Mouse (Mus musculus): ENCODE measurements around the gene Snx30. TPM values are rescaled to one million over a fixed set of nuclear protein-coding genes. Genes with fewer than 3 reads are reported as not detected.

Snx30 gene
- polyA plus RNA-seq, 1 experiment from 2014 or later = 19.1 TPM

- 76% methylated on average over 6 of the region's 6 CpGs for WGBS
- H3K9ac ChIP-seq (ENCODE audit: low read depth, low read length) = no peak overlapping the region
- H3K4me1 ChIP-seq (replicated peaks; ENCODE audit: control insufficient read depth, insufficient read depth, low read length) = no peaks in the 10 kb centered on the region
Observed at GRCm38 (mm10) chr4:59863869-59864268, 58.2 kb downstream of the Snx30 start.

GRCm38 (mm10) chr4:59868086-59868485 is 62.4 kb downstream of the Snx30 start:
- H3K4me2 ChIP-seq (replicated peaks; ENCODE audit: low read depth, low read length) = no peak overlapping the region
- H3K36me3 ChIP-seq (ENCODE audit: control insufficient read depth, insufficient read depth, low read length) = no peaks in the 10 kb centered on the region
- no peak overlapping the region for H3K9ac ChIP-seq (ENCODE audit: low read depth, low read length)
- no peaks in the 10 kb centered on the region for H3K4me1 ChIP-seq (replicated peaks; ENCODE audit: control insufficient read depth, insufficient read depth, low read length)
- ATAC-seq (ENCODE audit: low FRiP score) (no peak), DNase-seq (ENCODE audit: low spot score) (no peak)
- no peaks in the 10 kb centered on the region for H3K27me3 ChIP-seq (ENCODE audit: control insufficient read depth, insufficient read depth, low read length)
- no peak overlapping the region for H3K27ac ChIP-seq (ENCODE audit: low read depth, low read length)
- 88% methylated on average over 11 of the region's 11 CpGs for WGBS
- H3K9me3 ChIP-seq (ENCODE audit: control insufficient read depth, low read length) = no peaks in the 10 kb centered on the region
- no peak overlapping the region for H3K4me3 ChIP-seq (ENCODE audit: low read depth, low read length)

More at GRCm38 (mm10) chr4:59863869-59864268, 58.2 kb downstream of the Snx30 start:
- Histone ChIP-seq H3K27ac (ENCODE audit: low read depth, low read length) (no peak overlapping the region), H3K27me3 (ENCODE audit: control insufficient read depth, insufficient read depth, low read length) (no peaks in the 10 kb centered on the region), H3K4me2 (replicated peaks; ENCODE audit: low read depth, low read length) (no peak overlapping the region), H3K36me3 (ENCODE audit: control insufficient read depth, insufficient read depth, low read length) (no peaks in the 10 kb centered on the region), H3K9me3 (ENCODE audit: control insufficient read depth, low read length) (no peaks in the 10 kb centered on the region), H3K4me3 (ENCODE audit: low read depth, low read length) (no peak overlapping the region)
- DNase-seq (ENCODE audit: low spot score) (no peak), ATAC-seq (ENCODE audit: low FRiP score) (no peak)

GRCm38 (mm10) chr4:59869488-59870057 is 63.9 kb downstream of the Snx30 start:
- H3K4me1 ChIP-seq (replicated peaks; ENCODE audit: control insufficient read depth, insufficient read depth, low read length) = no peaks in the 10 kb centered on the region
- H3K9ac ChIP-seq (ENCODE audit: low read depth, low read length) = no peak overlapping the region
- ATAC-seq (ENCODE audit: low FRiP score) (no peak), DNase-seq (ENCODE audit: low spot score) (no peak)
- no peak overlapping the region for H3K27ac ChIP-seq (ENCODE audit: low read depth, low read length)
- no peaks in the 10 kb centered on the region for H3K9me3 ChIP-seq (ENCODE audit: control insufficient read depth, low read length)
- WGBS = 90% methylated on average over 6 of the region's 6 CpGs
- no peak overlapping the region for H3K4me3 ChIP-seq (ENCODE audit: low read depth, low read length)
- no peaks in the 10 kb centered on the region for H3K27me3 ChIP-seq (ENCODE audit: control insufficient read depth, insufficient read depth, low read length)
- H3K36me3 ChIP-seq (ENCODE audit: control insufficient read depth, insufficient read depth, low read length) = no peaks in the 10 kb centered on the region
- H3K4me2 ChIP-seq (replicated peaks; ENCODE audit: low read depth, low read length) = no peak overlapping the region

GRCm38 (mm10) chr4:59870433-59870832 is 64.8 kb downstream of the Snx30 start:
- DNase-seq (ENCODE audit: low spot score) (no peak), ATAC-seq (ENCODE audit: low FRiP score) (no peak)
- Histone ChIP-seq H3K9me3 (ENCODE audit: control insufficient read depth, low read length) (no peaks in the 10 kb centered on the region), H3K4me2 (replicated peaks; ENCODE audit: low read depth, low read length) (no peak overlapping the region), H3K4me1 (replicated peaks; ENCODE audit: control insufficient read depth, insufficient read depth, low read length) (no peaks in the 10 kb centered on the region), H3K4me3 (ENCODE audit: low read depth, low read length) (no peak overlapping the region), H3K36me3 (ENCODE audit: control insufficient read depth, insufficient read depth, low read length) (no peaks in the 10 kb centered on the region), H3K27ac (ENCODE audit: low read depth, low read length) (no peak overlapping the region), H3K9ac (ENCODE audit: low read depth, low read length) (no peak overlapping the region), H3K27me3 (ENCODE audit: control insufficient read depth, insufficient read depth, low read length) (no peaks in the 10 kb centered on the region)
- 87% methylated on average over 6 of the region's 6 CpGs for WGBS

- peak; percentile 88 for DNase-seq (ENCODE audit: low spot score)
- H3K4me2 ChIP-seq (replicated peaks; ENCODE audit: low read depth, low read length) = no peak overlapping the region
- H3K4me1 ChIP-seq (replicated peaks; ENCODE audit: control insufficient read depth, insufficient read depth, low read length) = no peaks in the 10 kb centered on the region
- H3K36me3 ChIP-seq (ENCODE audit: control insufficient read depth, insufficient read depth, low read length) = no peaks in the 10 kb centered on the region
- WGBS = 59% methylated on average over 9 of the region's 9 CpGs
- no peaks in the 10 kb centered on the region for H3K27me3 ChIP-seq (ENCODE audit: control insufficient read depth, insufficient read depth, low read length)
- peak; percentile 66 for ATAC-seq (ENCODE audit: low FRiP score)
- H3K9ac ChIP-seq (ENCODE audit: low read depth, low read length) = no peak overlapping the region
- H3K4me3 ChIP-seq (ENCODE audit: low read depth, low read length) = no peak overlapping the region
- H3K9me3 ChIP-seq (ENCODE audit: control insufficient read depth, low read length) = no peaks in the 10 kb centered on the region
- H3K27ac ChIP-seq (ENCODE audit: low read depth, low read length) = no peak overlapping the region
Observed at GRCm38 (mm10) chr4:59870859-59871591, 65.4 kb downstream of the Snx30 start.

- no peak for DNase-seq (ENCODE audit: low spot score)
- Histone ChIP-seq H3K27ac (ENCODE audit: low read depth, low read length) (no peak overlapping the region), H3K4me1 (replicated peaks; ENCODE audit: control insufficient read depth, insufficient read depth, low read length) (no peaks in the 10 kb centered on the region), H3K9me3 (ENCODE audit: control insufficient read depth, low read length) (no peaks in the 10 kb centered on the region), H3K4me2 (replicated peaks; ENCODE audit: low read depth, low read length) (no peak overlapping the region), H3K27me3 (ENCODE audit: control insufficient read depth, insufficient read depth, low read length) (no peaks in the 10 kb centered on the region), H3K4me3 (ENCODE audit: low read depth, low read length) (no peak overlapping the region), H3K9ac (ENCODE audit: low read depth, low read length) (no peak overlapping the region), H3K36me3 (ENCODE audit: control insufficient read depth, insufficient read depth, low read length) (no peaks in the 10 kb centered on the region)
- WGBS = 43% methylated on average over 6 of the region's 6 CpGs
- ATAC-seq (ENCODE audit: low FRiP score) = no peak
Observed at GRCm38 (mm10) chr4:59873240-59873639, 67.6 kb downstream of the Snx30 start.

- no peaks in the 10 kb centered on the region for H3K4me1 ChIP-seq (replicated peaks; ENCODE audit: control insufficient read depth, insufficient read depth, low read length)
- 35% methylated on average over 5 of the region's 5 CpGs for WGBS
- H3K27me3 ChIP-seq (ENCODE audit: control insufficient read depth, insufficient read depth, low read length) = no peaks in the 10 kb centered on the region
- no peaks in the 10 kb centered on the region for H3K36me3 ChIP-seq (ENCODE audit: control insufficient read depth, insufficient read depth, low read length)
- no peaks in the 10 kb centered on the region for H3K9me3 ChIP-seq (ENCODE audit: control insufficient read depth, low read length)
- no peak overlapping the region for H3K4me2 ChIP-seq (replicated peaks; ENCODE audit: low read depth, low read length)
- H3K4me3 ChIP-seq (ENCODE audit: low read depth, low read length) = no peak overlapping the region
- no peak overlapping the region for H3K27ac ChIP-seq (ENCODE audit: low read depth, low read length)
- ATAC-seq (ENCODE audit: low FRiP score) = peak; percentile 65
- no peak overlapping the region for H3K9ac ChIP-seq (ENCODE audit: low read depth, low read length)
- DNase-seq (ENCODE audit: low spot score) = peak; percentile 23
Observed at GRCm38 (mm10) chr4:59873830-59874229, 68.2 kb downstream of the Snx30 start.

- ATAC-seq (ENCODE audit: low FRiP score) (no peak), DNase-seq (ENCODE audit: low spot score) (no peak)
- Histone ChIP-seq H3K9ac (ENCODE audit: low read depth, low read length) (no peak overlapping the region), H3K27me3 (ENCODE audit: control insufficient read depth, insufficient read depth, low read length) (no peaks in the 10 kb centered on the region), H3K4me1 (replicated peaks; ENCODE audit: control insufficient read depth, insufficient read depth, low read length) (no peaks in the 10 kb centered on the region), H3K36me3 (ENCODE audit: control insufficient read depth, insufficient read depth, low read length) (no peaks in the 10 kb centered on the region), H3K9me3 (ENCODE audit: control insufficient read depth, low read length) (no peaks in the 10 kb centered on the region), H3K4me2 (replicated peaks; ENCODE audit: low read depth, low read length) (no peak overlapping the region), H3K4me3 (ENCODE audit: low read depth, low read length) (no peak overlapping the region), H3K27ac (ENCODE audit: low read depth, low read length) (no peak overlapping the region)
- WGBS = 92% methylated on average over 6 of the region's 6 CpGs
Observed at GRCm38 (mm10) chr4:59876570-59876969, 70.9 kb downstream of the Snx30 start.

GRCm38 (mm10) chr4:59877025-59877424 is 71.4 kb downstream of the Snx30 start:
- no peaks in the 10 kb centered on the region for H3K9me3 ChIP-seq (ENCODE audit: control insufficient read depth, low read length)
- ATAC-seq (ENCODE audit: low FRiP score) = no peak
- WGBS = 70% methylated on average over 2 of the region's 2 CpGs
- no peaks in the 10 kb centered on the region for H3K36me3 ChIP-seq (ENCODE audit: control insufficient read depth, insufficient read depth, low read length)
- no peak for DNase-seq (ENCODE audit: low spot score)
- no peak overlapping the region for H3K9ac ChIP-seq (ENCODE audit: low read depth, low read length)
- H3K27me3 ChIP-seq (ENCODE audit: control insufficient read depth, insufficient read depth, low read length) = no peaks in the 10 kb centered on the region
- no peak overlapping the region for H3K27ac ChIP-seq (ENCODE audit: low read depth, low read length)
- no peak overlapping the region for H3K4me2 ChIP-seq (replicated peaks; ENCODE audit: low read depth, low read length)
- H3K4me3 ChIP-seq (ENCODE audit: low read depth, low read length) = no peak overlapping the region
- H3K4me1 ChIP-seq (replicated peaks; ENCODE audit: control insufficient read depth, insufficient read depth, low read length) = no peaks in the 10 kb centered on the region

Measured in hindbrain, embryonic 11.5 days (tissue).